Mouse (Mus musculus) forebrain, embryonic 10.5 days (tissue): ENCODE measurements around the gene Tspan9. TPM values are rescaled to one million over a fixed set of nuclear protein-coding genes. Genes with fewer than 3 reads are reported as not detected.

Source experiments
- DNase-seq: peaks from one replicate; pipeline ENCODE4 v3.0.0-alpha.2; 2017; ENCODE audit warnings: low spot score; ENCODE audit errors: extremely low spot score
- H3K27ac ChIP-seq: fragments of 300-500 bp; sonication (generic); 2 replicates; pipeline ENCODE4 v1.5.1; 2016; ENCODE audit warnings: mild to moderate bottlenecking
- H3K27me3 ChIP-seq: fragments of 300-500 bp; sonication (generic); 2 replicates; pipeline ENCODE4 v1.6.1; 2016; ENCODE audit warnings: mild to moderate bottlenecking; ENCODE audit not compliant: poor library complexity, severe bottlenecking
- H3K36me3 ChIP-seq: fragments of 300-500 bp; sonication (generic); replicated peaks from 2 replicates; pipeline ENCODE4 v1.6.1; 2016; ENCODE audit warnings: mild to moderate bottlenecking, moderate library complexity
- H3K4me1 ChIP-seq: fragments of 300-500 bp; sonication (generic); 2 replicates; pipeline ENCODE4 v1.6.1; 2016
- H3K4me3 ChIP-seq: fragments of 300-500 bp; sonication (generic); 2 replicates; pipeline ENCODE4 v1.5.1; 2016; ENCODE audit warnings: mild to moderate bottlenecking, moderate library complexity
- H3K9me3 ChIP-seq: fragments of 300-500 bp; sonication (generic); 2 replicates; pipeline ENCODE4 v1.6.1; 2016; ENCODE audit warnings: mild to moderate bottlenecking, moderate library complexity
- WGBS: fragments of 180-500 bp; shearing (Covaris S2); methylation state at CpG from one replicate; pipeline ENCODE4 v1.1.7; 2016; 5-methylcytosine and 5-hydroxymethylcytosine counted together
- polyA plus RNA-seq: library from polyadenylated mRNA; unstranded; fragments of >200 nt; fragmentation: Nextera tagmentation; extraction: Ambion mirVana; gene quantifications from 2 replicates; pipeline ENCODE4 v1.2.1, GENCODE M21; 2016

Tspan9 gene
- polyA plus RNA-seq, 1 experiment from 2014 or later, result 39.4 TPM

DNA sequence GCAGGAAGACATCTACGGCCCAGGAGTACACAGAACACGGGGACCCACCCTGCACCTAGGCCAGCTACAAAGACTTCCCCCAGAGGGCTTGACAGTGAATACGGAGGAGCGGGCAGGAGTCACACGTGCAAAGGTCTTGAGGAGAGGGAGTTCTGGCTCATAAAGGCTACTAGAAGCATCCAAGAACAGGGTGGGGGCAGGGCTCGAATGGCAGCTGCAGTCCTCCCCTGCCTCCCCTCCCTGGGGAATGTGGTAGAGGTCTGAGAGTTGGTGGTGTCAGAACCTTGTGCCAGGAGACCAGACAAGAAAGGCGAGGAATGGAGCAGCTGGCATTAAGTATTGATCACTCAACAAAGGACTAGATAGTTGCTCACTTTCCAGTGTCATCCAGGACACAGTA, 31.6 kb downstream of the Tspan9 start:
- 63% methylated on average over 7 of the region's 7 CpGs for WGBS
- H3K27me3 ChIP-seq, result no peaks in the 10 kb centered on the region
- H3K36me3 ChIP-seq, result no peaks in the 10 kb centered on the region
- H3K4me3 ChIP-seq, result no peak overlapping the region
- H3K4me1 ChIP-seq, result peaks cover 40% of the 10 kb centered on the region
- no peaks in the 10 kb centered on the region for H3K9me3 ChIP-seq
- peak overlapping the region; percentile 70 for H3K27ac ChIP-seq
- no peak for DNase-seq

DNA sequence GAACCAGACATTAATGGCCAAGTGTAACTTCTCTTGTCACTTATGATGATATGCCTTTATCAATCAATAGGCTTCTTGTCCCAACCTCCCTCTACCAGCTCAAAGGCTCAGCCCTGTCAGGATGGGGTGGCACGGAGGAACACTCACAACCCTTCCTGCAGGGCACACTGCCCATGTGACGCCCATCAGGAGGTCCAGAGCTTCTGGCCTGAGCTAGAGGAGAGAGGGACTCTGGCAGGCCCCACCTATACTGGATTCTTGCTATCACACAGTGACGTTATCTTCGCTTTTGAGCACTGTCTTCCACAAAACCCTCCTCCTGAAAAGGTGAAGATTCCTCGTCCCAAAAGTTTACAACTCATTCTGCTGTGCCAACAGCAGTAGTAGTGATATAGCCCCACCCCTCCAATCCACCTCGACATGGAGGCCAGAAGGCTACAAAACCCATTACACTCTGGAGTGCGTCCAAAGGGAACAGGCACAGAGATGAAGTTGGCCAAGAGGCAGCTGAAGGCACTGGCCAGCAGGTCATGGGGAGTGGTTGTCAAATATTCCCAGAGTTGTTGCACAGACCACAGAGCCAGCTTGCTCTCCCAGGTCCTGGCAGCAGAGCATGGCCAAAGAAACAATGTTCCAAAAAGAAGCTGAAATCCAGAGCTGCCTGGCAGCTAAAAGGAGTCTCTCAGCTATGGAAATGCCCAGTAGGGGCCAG, 34.9 kb downstream of the Tspan9 start:
- DNase-seq, result no peak
- 87% methylated on average over 7 of the region's 7 CpGs for WGBS
- H3K36me3 ChIP-seq, result no peaks in the 10 kb centered on the region
- no peaks in the 10 kb centered on the region for H3K27me3 ChIP-seq
- H3K27ac ChIP-seq, result no peak overlapping the region
- no peak overlapping the region for H3K4me3 ChIP-seq
- peaks cover 54% of the 10 kb centered on the region for H3K4me1 ChIP-seq
- no peaks in the 10 kb centered on the region for H3K9me3 ChIP-seq

DNA sequence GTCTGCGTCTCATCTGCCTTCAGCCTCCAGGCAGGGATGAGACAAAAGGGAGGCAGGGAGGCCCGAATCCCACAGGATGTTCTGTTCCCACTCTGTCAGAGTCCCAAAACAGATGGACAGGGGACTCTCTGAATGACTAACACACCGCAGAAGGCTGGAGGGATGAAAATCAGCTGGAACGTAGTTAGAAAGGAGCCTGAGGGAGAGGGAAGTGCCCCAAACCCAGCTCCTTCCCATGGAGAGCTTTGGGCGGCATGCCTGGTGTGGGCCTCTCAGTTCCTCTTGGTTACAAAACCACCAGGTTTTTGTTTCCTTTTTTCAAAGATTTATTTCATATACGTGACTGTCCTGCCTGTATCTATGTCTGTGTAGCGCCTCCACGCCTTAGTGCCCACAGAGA, 35.7 kb downstream of the Tspan9 start:
- peaks cover 52% of the 10 kb centered on the region for H3K4me1 ChIP-seq
- no peaks in the 10 kb centered on the region for H3K36me3 ChIP-seq
- no peaks in the 10 kb centered on the region for H3K9me3 ChIP-seq
- 78% methylated on average over 8 of the region's 8 CpGs for WGBS
- H3K27ac ChIP-seq, result peak overlapping the region; percentile 20; the same call in 1 of the 2 replicates
- no peaks in the 10 kb centered on the region for H3K27me3 ChIP-seq
- no peak overlapping the region for H3K4me3 ChIP-seq
- DNase-seq, result no peak

DNA sequence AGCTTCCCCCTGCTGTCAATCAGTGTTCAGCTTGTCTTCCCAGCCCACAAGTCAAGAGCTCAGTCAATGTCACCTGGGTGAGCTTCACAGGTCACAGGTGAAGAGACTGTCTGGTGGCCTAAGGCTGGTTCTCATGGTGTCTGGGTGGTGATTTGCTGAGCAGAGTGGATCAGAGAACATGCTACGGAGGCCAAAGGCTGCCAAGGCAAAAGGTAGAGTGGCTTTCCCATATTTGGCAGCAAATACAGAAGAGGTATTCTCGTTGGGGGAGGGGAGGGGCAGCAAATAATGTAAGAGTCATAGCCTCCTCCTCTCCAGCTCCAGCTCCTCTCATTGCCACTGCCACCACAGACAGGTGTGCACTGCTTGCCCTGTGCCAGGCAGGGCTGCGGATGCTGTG, 37.2 kb downstream of the Tspan9 start:
- H3K27ac ChIP-seq, result no peak overlapping the region
- 85% methylated on average over 3 of the region's 3 CpGs for WGBS
- no peaks in the 10 kb centered on the region for H3K9me3 ChIP-seq
- peaks cover 45% of the 10 kb centered on the region for H3K4me1 ChIP-seq
- H3K4me3 ChIP-seq, result no peak overlapping the region
- H3K27me3 ChIP-seq, result no peaks in the 10 kb centered on the region
- no peak for DNase-seq
- H3K36me3 ChIP-seq, result no peaks in the 10 kb centered on the region

DNA sequence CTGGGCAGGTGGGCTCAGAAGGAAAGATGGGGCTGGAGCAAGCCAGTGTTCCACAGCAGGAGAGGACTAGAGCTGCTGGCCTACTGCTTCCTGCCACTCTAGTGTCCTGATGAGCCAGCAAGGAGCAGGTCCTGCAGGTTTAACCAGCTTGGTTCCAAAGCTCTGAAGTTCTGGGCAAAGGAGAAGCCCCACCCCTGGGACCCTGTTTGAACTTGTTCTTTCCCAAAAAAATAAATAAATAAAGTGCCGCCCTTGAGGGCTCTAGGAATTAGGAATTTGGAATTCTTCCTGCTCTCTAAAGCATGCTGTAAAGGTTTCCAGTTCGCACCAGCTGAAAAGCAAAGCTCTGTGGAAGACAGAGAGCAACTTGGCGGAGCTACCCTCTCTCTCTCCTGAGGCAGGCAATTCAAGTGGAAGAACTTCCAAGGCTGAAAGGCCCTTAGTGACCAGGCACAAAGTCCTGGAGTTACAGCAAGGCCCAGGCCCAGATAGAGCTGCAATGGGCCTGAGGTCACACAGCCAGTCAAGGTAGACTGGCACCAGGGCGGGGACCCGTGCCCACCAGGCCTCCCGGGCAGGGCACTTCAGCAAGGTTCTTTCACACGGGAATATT, 38.6 kb downstream of the Tspan9 start:
- 0 out of 2 replicates have a peak overlapping the region, but pooled peaks have one; percentile 8 for H3K27ac ChIP-seq
- no peaks in the 10 kb centered on the region for H3K27me3 ChIP-seq
- no peaks in the 10 kb centered on the region for H3K36me3 ChIP-seq
- H3K4me3 ChIP-seq, result no peak overlapping the region
- H3K9me3 ChIP-seq, result no peaks in the 10 kb centered on the region
- H3K4me1 ChIP-seq, result peaks cover 45% of the 10 kb centered on the region
- no peak for DNase-seq
- WGBS, result 76% methylated on average over 7 of the region's 7 CpGs

DNA sequence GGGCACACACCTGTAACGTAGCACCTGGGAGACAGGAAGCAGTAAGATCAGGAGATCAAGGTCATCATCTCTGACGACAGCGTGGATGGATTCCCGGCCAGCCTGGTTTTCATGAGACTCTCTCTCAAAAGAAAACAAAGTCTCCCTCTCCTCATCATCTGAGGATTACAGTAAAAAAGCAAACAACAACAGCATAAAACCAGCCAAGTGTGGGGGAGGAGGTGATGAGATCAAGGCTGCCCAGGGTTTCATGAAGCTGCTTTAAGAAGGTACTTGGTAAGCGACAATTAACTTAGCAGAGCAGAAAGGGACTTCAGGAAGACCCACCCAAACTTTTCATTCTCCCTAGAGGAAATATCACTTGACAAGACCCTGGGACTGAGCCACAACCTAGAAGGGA, 39.5 kb downstream of the Tspan9 start:
- H3K4me3 ChIP-seq, result no peak overlapping the region
- WGBS, result 86% methylated on average over 5 of the region's 5 CpGs
- H3K36me3 ChIP-seq, result no peaks in the 10 kb centered on the region
- DNase-seq, result no peak
- H3K4me1 ChIP-seq, result peaks cover 45% of the 10 kb centered on the region
- no peaks in the 10 kb centered on the region for H3K27me3 ChIP-seq
- H3K9me3 ChIP-seq, result no peaks in the 10 kb centered on the region
- H3K27ac ChIP-seq, result no peak overlapping the region

DNA sequence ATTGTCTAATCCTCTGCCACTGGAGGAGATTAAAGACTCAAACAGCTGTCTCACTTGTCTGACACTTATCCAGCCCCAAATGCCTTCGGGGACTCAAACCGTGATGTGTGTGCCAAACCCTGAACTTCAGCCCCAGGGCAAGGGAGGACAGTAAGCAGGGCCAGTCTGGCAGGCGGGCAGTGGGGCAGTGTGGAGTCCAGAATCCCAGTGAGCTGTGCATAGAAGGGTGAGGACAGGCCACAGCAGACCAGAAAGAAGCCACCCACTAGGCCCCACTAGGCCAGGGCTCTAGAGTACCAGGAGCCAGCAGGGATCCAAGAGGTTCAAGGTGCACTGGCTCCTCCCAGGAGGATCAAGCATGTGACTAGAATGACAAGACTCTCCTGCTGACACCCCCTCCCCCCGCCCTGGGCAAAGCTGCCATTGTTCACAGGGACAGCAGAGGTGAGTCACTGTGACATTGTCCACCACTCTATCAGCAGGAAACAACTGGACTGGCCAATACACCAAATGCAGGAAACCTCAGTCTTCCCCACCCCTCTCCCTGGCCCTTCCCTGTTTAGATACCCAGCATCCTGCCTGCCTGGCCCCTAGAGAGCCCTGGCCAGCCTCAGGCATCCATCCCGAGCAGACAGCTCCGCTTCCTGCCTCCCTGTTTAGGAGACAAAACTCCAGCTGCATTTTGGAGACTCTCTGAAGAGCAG, 40.9 kb downstream of the Tspan9 start:
- peaks cover 39% of the 10 kb centered on the region for H3K4me1 ChIP-seq
- peak overlapping the region; percentile 70 for H3K27ac ChIP-seq
- no peak for DNase-seq
- H3K36me3 ChIP-seq, result no peaks in the 10 kb centered on the region
- H3K9me3 ChIP-seq, result no peaks in the 10 kb centered on the region
- WGBS, result 53% methylated on average over 6 of the region's 6 CpGs
- H3K4me3 ChIP-seq, result no peak overlapping the region
- H3K27me3 ChIP-seq, result no peaks in the 10 kb centered on the region

DNA sequence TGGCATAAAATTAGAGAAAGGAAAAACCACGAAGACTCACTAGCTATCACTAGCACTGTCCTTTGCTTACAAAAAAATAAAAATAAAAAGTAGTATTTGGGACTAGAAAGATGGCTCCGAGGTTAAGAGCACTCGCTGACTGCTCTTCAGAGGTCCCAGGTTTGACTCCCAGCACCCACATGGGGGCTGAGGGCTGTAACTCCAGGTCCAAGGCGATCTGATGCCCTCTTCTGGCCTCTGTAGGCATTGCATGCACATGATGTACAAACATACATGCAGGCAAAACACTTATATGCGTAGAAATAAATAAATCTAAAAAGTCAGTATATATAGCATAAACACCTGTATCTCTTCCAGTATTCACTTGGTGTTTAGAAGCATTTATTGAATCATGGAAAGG, 43.5 kb downstream of the Tspan9 start:
- peaks cover 20% of the 10 kb centered on the region for H3K4me1 ChIP-seq
- 82% methylated on average over 5 of the region's 5 CpGs for WGBS
- no peak overlapping the region for H3K27ac ChIP-seq
- no peak for DNase-seq
- H3K4me3 ChIP-seq, result no peak overlapping the region
- H3K36me3 ChIP-seq, result no peaks in the 10 kb centered on the region
- H3K27me3 ChIP-seq, result no peaks in the 10 kb centered on the region
- no peaks in the 10 kb centered on the region for H3K9me3 ChIP-seq

DNA sequence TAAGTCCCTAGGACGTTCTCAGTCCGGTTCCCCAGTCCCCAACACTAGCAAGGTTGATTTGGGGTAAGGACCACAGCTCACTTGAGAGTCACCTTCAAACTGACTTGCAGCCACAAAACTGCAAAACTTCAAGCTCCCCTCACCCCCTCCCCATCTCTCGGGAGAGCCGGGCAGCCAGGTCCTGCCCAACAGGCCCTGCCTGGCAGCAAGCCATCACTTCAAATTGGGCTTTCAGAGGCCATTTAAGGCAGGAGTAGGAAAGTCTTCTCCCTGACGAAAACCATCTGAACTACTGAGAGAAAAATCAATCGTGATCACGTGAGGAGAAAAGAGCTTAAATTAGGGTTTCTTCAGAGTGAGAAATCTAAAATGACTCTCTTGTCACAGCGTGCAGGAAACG, 44.2 kb downstream of the Tspan9 start:
- no peaks in the 10 kb centered on the region for H3K9me3 ChIP-seq
- WGBS, result 89% methylated on average over 9 of the region's 9 CpGs
- DNase-seq, result no peak
- H3K36me3 ChIP-seq, result no peaks in the 10 kb centered on the region
- H3K4me1 ChIP-seq, result peaks cover 16% of the 10 kb centered on the region
- H3K27ac ChIP-seq, result no peak overlapping the region
- no peak overlapping the region for H3K4me3 ChIP-seq
- no peaks in the 10 kb centered on the region for H3K27me3 ChIP-seq

DNA sequence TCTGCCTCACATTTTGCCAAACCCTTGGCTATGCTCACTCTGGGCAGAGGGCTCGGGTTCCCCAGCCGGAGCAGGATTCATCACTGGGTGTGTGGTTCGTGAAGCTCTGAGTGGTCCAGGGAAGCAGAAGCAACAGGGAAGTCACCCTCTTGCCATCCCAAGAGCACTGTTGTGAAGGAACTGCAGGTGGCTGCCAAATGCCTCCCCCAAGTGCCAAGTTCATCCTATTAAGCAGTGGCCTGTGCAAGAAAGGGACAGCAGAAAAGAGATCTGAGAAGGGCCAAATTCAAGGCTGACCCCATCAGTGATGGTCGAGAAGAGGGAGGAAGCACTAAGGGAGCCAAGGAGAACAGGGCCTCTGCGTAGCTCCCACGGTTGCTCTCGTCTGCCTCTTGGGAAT, 46.9 kb downstream of the Tspan9 start:
- no peak overlapping the region for H3K27ac ChIP-seq
- no peaks in the 10 kb centered on the region for H3K27me3 ChIP-seq
- no peak overlapping the region for H3K4me3 ChIP-seq
- no peak for DNase-seq
- 90% methylated on average over 7 of the region's 7 CpGs for WGBS
- peaks cover 3% of the 10 kb centered on the region; the same call in 1 of the 2 replicates for H3K4me1 ChIP-seq
- H3K36me3 ChIP-seq, result no peaks in the 10 kb centered on the region
- H3K9me3 ChIP-seq, result no peaks in the 10 kb centered on the region

DNA sequence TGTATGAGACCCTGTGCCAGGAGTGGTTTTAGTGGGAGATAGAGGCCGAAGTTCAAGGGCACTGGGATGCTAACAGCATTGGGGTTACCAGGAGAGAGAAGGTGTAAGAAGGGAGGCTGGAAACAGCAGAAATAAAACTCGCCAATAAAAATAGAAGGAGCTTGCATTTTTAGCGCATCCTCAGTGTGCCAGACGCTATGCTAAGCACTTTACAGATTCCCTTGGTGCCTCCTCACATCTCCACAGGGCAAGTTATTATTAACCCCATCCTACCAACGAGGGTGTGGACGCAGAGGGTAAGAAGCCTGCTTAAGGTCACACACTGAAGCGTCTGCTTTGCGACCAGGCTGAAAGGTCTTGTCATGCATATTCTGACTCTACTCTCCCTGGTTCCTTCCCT, 47.5 kb downstream of the Tspan9 start:
- no peak overlapping the region for H3K27ac ChIP-seq
- no peak overlapping the region for H3K4me3 ChIP-seq
- H3K27me3 ChIP-seq, result no peaks in the 10 kb centered on the region
- H3K36me3 ChIP-seq, result no peaks in the 10 kb centered on the region
- no peak for DNase-seq
- H3K9me3 ChIP-seq, result no peaks in the 10 kb centered on the region
- peaks cover 8% of the 10 kb centered on the region for H3K4me1 ChIP-seq
- 80% methylated on average over 8 of the region's 8 CpGs for WGBS

DNA sequence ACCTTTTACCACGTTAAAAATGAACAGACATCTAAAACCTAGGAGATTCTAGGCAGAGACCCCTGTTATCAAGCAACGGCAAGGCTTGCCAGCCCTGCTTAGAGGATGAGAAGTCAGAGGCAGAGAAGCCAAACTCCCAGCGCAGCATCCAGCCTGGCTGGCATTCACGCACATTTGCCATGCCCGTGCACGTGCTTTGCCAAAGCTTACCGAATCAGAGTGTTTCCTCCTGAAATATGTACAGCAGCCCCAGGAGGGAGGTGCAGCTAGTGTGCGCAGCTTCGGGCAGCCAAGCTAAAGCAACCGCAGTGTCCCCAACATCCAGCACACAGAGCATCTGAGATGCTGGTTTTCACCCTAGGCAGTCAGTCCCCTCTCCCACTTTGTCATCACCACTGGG, 48.3 kb downstream of the Tspan9 start:
- 95% methylated on average over 10 of the region's 10 CpGs for WGBS
- peaks cover 16% of the 10 kb centered on the region for H3K4me1 ChIP-seq
- DNase-seq, result no peak
- H3K36me3 ChIP-seq, result no peaks in the 10 kb centered on the region
- H3K9me3 ChIP-seq, result no peaks in the 10 kb centered on the region
- H3K27ac ChIP-seq, result no peak overlapping the region
- H3K27me3 ChIP-seq, result no peaks in the 10 kb centered on the region
- H3K4me3 ChIP-seq, result no peak overlapping the region
